In genomic region chr8:70352657-70353151, GRCm38 (mm10) we compare ENCODE assay signal across 8 mouse cellular contexts. TPM values are rescaled to one million over a fixed set of nuclear protein-coding genes. Genes with fewer than 3 reads are reported as not detected.
DNase-seq lines count a peak whose midpoint lies in the region; ATAC-seq and TF ChIP-seq lines count a peak whose summit lies in the region.

No protein-coding gene starts in this region.

- peak overlapping the region; percentile 87 for H3K4me3 ChIP-seq in left cerebral cortex, adult 2 months
- peak overlapping the region; percentile 80 to 99 for H3K4me3 ChIP-seq in heart, embryonic 14.5 days (ENCODE audit: control insufficient read depth in 1 of 2, insufficient read depth in 1 of 2, low read depth in 1 of 2, low read length in 2 of 2)
- peak overlapping the region; percentile 98 for H3K4me3 ChIP-seq in neural tube, embryonic 12.5 days

- H3K9me3 ChIP-seq in heart, embryonic 14.5 days (ENCODE audit: control insufficient read depth, low read length) = no peaks in the 10 kb centered on the region
- H3K9me3 ChIP-seq in neural tube, embryonic 12.5 days = no peaks in the 10 kb centered on the region

- peaks cover 27 to 34% of the 10 kb centered on the region in 2 experiments for H3K4me1 ChIP-seq in heart, embryonic 14.5 days (ENCODE audit: control insufficient read depth in 2 of 2, insufficient read depth in 2 of 2, low read length in 2 of 2)
- H3K4me1 ChIP-seq in neural tube, embryonic 12.5 days = peaks cover 42% of the 10 kb centered on the region

- intact Hi-C loops in left cerebral cortex, adult 2 months (cut with DNase I) = loop anchor here (5.0 to 10.0 kb wide), 2 partner anchors 65 to 152 kb away; partner anchors contain the start of gene Rex1bd

- ATAC-seq in heart, embryonic 14.5 days (ENCODE audit: insufficient number of reproducible peaks, insufficient read depth, low FRiP score, low read depth) = peak; percentile 27
- peak; percentile 51 for ATAC-seq in neural tube, embryonic 12.5 days (ENCODE audit: low FRiP score, low read depth)

- H3K36me3 ChIP-seq in heart, embryonic 14.5 days (ENCODE audit: control insufficient read depth, insufficient read depth, low read length) = peaks cover 25% of the 10 kb centered on the region
- peaks cover 17% of the 10 kb centered on the region for H3K36me3 ChIP-seq in neural tube, embryonic 12.5 days

- no peak for TF ChIP-seq CTCF in left cerebral cortex, adult 2 months (IDR thresholded peaks at IDR 0.05)

- under 1% methylated on average over 58 of the region's 64 CpGs for WGBS in heart, embryonic 14.5 days
- under 1% methylated on average over 64 of the region's 64 CpGs for WGBS in neural tube, embryonic 12.5 days

- H3K27me3 ChIP-seq in heart, embryonic 14.5 days (ENCODE audit: control insufficient read depth, insufficient read depth, low read length) = no peaks in the 10 kb centered on the region
- H3K27me3 ChIP-seq in neural tube, embryonic 12.5 days (replicated peaks) = no peaks in the 10 kb centered on the region

- peak overlapping the region; percentile 82 for H3K27ac ChIP-seq in left cerebral cortex, adult 2 months
- peak overlapping the region in 1 of 2 experiments; percentile 88; a peak in 2 of 4 replicates for H3K27ac ChIP-seq in heart, embryonic 14.5 days (replicated peaks in 1 of 2; ENCODE audit: control insufficient read depth in 1 of 2, insufficient read depth in 1 of 2, low read depth in 2 of 2, low read length in 2 of 2)
- peak overlapping the region; percentile 59 for H3K27ac ChIP-seq in neural tube, embryonic 12.5 days

- peak overlapping the region; percentile 98 for H3K9ac ChIP-seq in heart, embryonic 14.5 days (ENCODE audit: low read length)
- H3K9ac ChIP-seq in neural tube, embryonic 12.5 days = peak overlapping the region; percentile 97

- DNase-seq in left cerebral cortex, adult 2 months (ENCODE audit: extremely low spot score in 1 of 2, low spot score in 2 of 2) = peak in 1 of 2 experiments; percentile 57
- DNase-seq in left cerebral cortex, adult 18-20 months (ENCODE audit: low spot score in 2 of 2) = no peak
- DNase-seq in NIH3T3 (ENCODE audit: low read depth) = peak; percentile 61
- peak; percentile 49 to 74 for DNase-seq in kidney, postnatal 4 days
- DNase-seq in layer of hippocampus, adult 9-11 months = no peak
- DNase-seq in embryo, embryonic 10.5 days (ENCODE audit: low spot score) = no peak

- peak overlapping the region; percentile 99 for H3K4me2 ChIP-seq in heart, embryonic 14.5 days (ENCODE audit: low read length)
- peak overlapping the region; percentile 97 for H3K4me2 ChIP-seq in neural tube, embryonic 12.5 days (replicated peaks)

RNA-seq across cellular contexts. Expression of gene Upf1, which starts 0.4 kb away (rescaled TPM):
- 10 to 100 TPM; 66.0 to 70.0 TPM for total RNA-seq in left cerebral cortex, adult 2 months (2021)
- 10 to 100 TPM; 64.1 to 73.7 TPM for total RNA-seq in left cerebral cortex, adult 18-20 months (2021)
- 14.2 and 18.1 TPM in 2 replicates for polyA plus RNA-seq in heart, embryonic 14.5 days (2014; fragmentation: Nextera tagmentation; extraction: Ambion mirVana)
- 29.4 and 31.3 TPM in 2 replicates for polyA plus RNA-seq in neural tube, embryonic 12.5 days (2016; fragmentation: Nextera tagmentation; extraction: Ambion mirVana)

RNA-seq across cellular contexts. Expression of gene Comp, which starts 20.7 kb away (rescaled TPM):
- total RNA-seq in left cerebral cortex, adult 2 months (2021) = under 1 TPM; 0.32 to 0.33 TPM
- under 1 TPM; 0.30 to 0.33 TPM for total RNA-seq in left cerebral cortex, adult 18-20 months (2021)
- polyA plus RNA-seq in heart, embryonic 14.5 days (2014; fragmentation: Nextera tagmentation; extraction: Ambion mirVana) = 3.0 and 4.6 TPM in 2 replicates
- 0.42 and 0.68 TPM in 2 replicates for polyA plus RNA-seq in neural tube, embryonic 12.5 days (2016; fragmentation: Nextera tagmentation; extraction: Ambion mirVana)

RNA-seq across cellular contexts. Expression of gene Gdf1, which starts 23.1 kb away (rescaled TPM):
- 10 to 100 TPM in 1 of 2 experiments, 1 to 10 TPM in 1; 8.2 to 17.1 TPM for total RNA-seq in left cerebral cortex, adult 2 months (2021)
- total RNA-seq in left cerebral cortex, adult 18-20 months (2021) = 10 to 100 TPM; 16.4 to 19.1 TPM
- polyA plus RNA-seq in heart, embryonic 14.5 days (2014; fragmentation: Nextera tagmentation; extraction: Ambion mirVana) = 0.57 TPM in 1 of 2 replicates, not detected in the other
- polyA plus RNA-seq in neural tube, embryonic 12.5 days (2016; fragmentation: Nextera tagmentation; extraction: Ambion mirVana) = 2.3 and 3.9 TPM in 2 replicates

RNA-seq across cellular contexts. Expression of gene Cers1, which starts 37.1 kb away (rescaled TPM):
- 100 to 1,000 TPM in 1 of 2 experiments, 10 to 100 TPM in 1; 94.8 to 104 TPM for total RNA-seq in left cerebral cortex, adult 2 months (2021)
- total RNA-seq in left cerebral cortex, adult 18-20 months (2021) = 10 to 100 TPM; 86.4 to 94.3 TPM
- 1.8 and 2.3 TPM in 2 replicates for polyA plus RNA-seq in heart, embryonic 14.5 days (2014; fragmentation: Nextera tagmentation; extraction: Ambion mirVana)
- polyA plus RNA-seq in neural tube, embryonic 12.5 days (2016; fragmentation: Nextera tagmentation; extraction: Ambion mirVana) = 13.7 and 16.4 TPM in 2 replicates

RNA-seq across cellular contexts. Expression of gene Cope, which starts 50.4 kb away (rescaled TPM):
- 100 to 1,000 TPM; 137 to 145 TPM for total RNA-seq in left cerebral cortex, adult 2 months (2021)
- total RNA-seq in left cerebral cortex, adult 18-20 months (2021) = 100 to 1,000 TPM; 141 to 145 TPM
- polyA plus RNA-seq in heart, embryonic 14.5 days (2014; fragmentation: Nextera tagmentation; extraction: Ambion mirVana) = 294 and 319 TPM in 2 replicates
- polyA plus RNA-seq in neural tube, embryonic 12.5 days (2016; fragmentation: Nextera tagmentation; extraction: Ambion mirVana) = 266 and 267 TPM in 2 replicates

Comparison
In these comparisons a context has a peak if more than half of its experiments do, and no peak if none do; other contexts are left out.
1. DNase-seq: peak in NIH3T3 (single experiment) and kidney, postnatal 4 days (2 of 2); none in left cerebral cortex, adult 18-20 months (0 of 2), layer of hippocampus, adult 9-11 months (single experiment) and embryo, embryonic 10.5 days (single experiment).
2. Peak in every context shown above with its lines, with median percentiles within 50 percentile points of each other: H3K4me3 ChIP-seq.